Comparison of ENCODE assay signal across 14 mouse cellular contexts in genomic region chr16:26184647-26185262, GRCm38 (mm10).
A peak's percentile ranks its signal among the peaks of the same experiment; 100 is the strongest.
DNase-seq lines count a peak whose midpoint lies in the region; ATAC-seq and TF ChIP-seq lines count a peak whose summit lies in the region.
"Had no signal": no experiment of that assay in that cellular context is flagged by ENCODE, and none has a peak within 500 bp of the region (broad histone marks: within the 10 kb centered on the region; RNA-seq: fewer than 3 reads in every experiment).

No protein-coding gene starts in this region.

- H3K4me1 ChIP-seq in heart, embryonic 16.5 days (ENCODE audit: control insufficient read depth, insufficient read depth, low read length), result peaks cover 21% of the 10 kb centered on the region
- no peaks in the 10 kb centered on the region for H3K4me1 ChIP-seq in lung, postnatal 0 days (ENCODE audit: insufficient read depth, low read depth, low read length)
- H3K4me1 ChIP-seq: megakaryocyte, embryonic 14.5 days had no signal

- no peak for TF ChIP-seq CTCF in lung, postnatal 0 days (IDR thresholded peaks at IDR 0.05)

- H3K9me3 ChIP-seq in heart, embryonic 16.5 days (replicated peaks; ENCODE audit: control insufficient read depth, low read length), result no peaks in the 10 kb centered on the region
- H3K9me3 ChIP-seq in lung, postnatal 0 days (ENCODE audit: low read length), result no peaks in the 10 kb centered on the region
- H3K9me3 ChIP-seq: hindbrain, embryonic 10.5 days had no signal

- H3K36me3 ChIP-seq in heart, embryonic 16.5 days (ENCODE audit: control insufficient read depth, insufficient read depth), result no peaks in the 10 kb centered on the region
- no peaks in the 10 kb centered on the region for H3K36me3 ChIP-seq in lung, postnatal 0 days (ENCODE audit: insufficient read depth, low read length)
- H3K36me3 ChIP-seq: hindbrain, embryonic 10.5 days had no signal

- no peaks in the 10 kb centered on the region for H3K27me3 ChIP-seq in heart, embryonic 16.5 days (ENCODE audit: control insufficient read depth, insufficient read depth, low read length)
- H3K27me3 ChIP-seq in lung, postnatal 0 days (replicated peaks; ENCODE audit: insufficient read depth, low read length), result no peaks in the 10 kb centered on the region

- ATAC-seq in heart, embryonic 16.5 days (replicated peaks; ENCODE audit: extremely low read depth, insufficient read depth, low FRiP score), result peak; percentile 85
- ATAC-seq in lung, postnatal 0 days, result peak; percentile 81
- no peak for ATAC-seq in activated CD4-positive, CD25-positive, alpha-beta regulatory T cell, adult 4 months

- no peak for TF ChIP-seq EP300 in lung, postnatal 0 days (IDR thresholded peaks at IDR 0.05)

- 27% methylated on average over 6 of the region's 6 CpGs for WGBS in heart, embryonic 16.5 days
- WGBS in lung, postnatal 0 days, result 32% methylated on average over 6 of the region's 6 CpGs

- H3K27ac ChIP-seq in heart, embryonic 16.5 days (ENCODE audit: low read length), result peak overlapping the region; percentile 53
- no peak overlapping the region for H3K27ac ChIP-seq in lung, postnatal 0 days (ENCODE audit: low read length)
- H3K27ac ChIP-seq: hindbrain, embryonic 10.5 days had no signal

- H3K9ac ChIP-seq in heart, embryonic 16.5 days (ENCODE audit: low read length), result no peak overlapping the region
- no peak overlapping the region for H3K9ac ChIP-seq in lung, postnatal 0 days (replicated peaks; ENCODE audit: low read depth)

- H3K4me3 ChIP-seq in heart, embryonic 16.5 days (ENCODE audit: low read length), result no peak overlapping the region
- no peak overlapping the region for H3K4me3 ChIP-seq in lung, postnatal 0 days (ENCODE audit: low read depth, low read length)
- H3K4me3 ChIP-seq: hindbrain, embryonic 10.5 days; megakaryocyte, embryonic 14.5 days had no signal

- DNase-seq in embryo, embryonic 10 days (ENCODE audit: low spot score), result peak; percentile 11
- no peak for DNase-seq in embryo, embryonic 9.5 days (ENCODE audit: extremely low spot score)
- no peak for DNase-seq in heart, adult 11 months
- DNase-seq in lung, postnatal 0 days (ENCODE audit: low spot score), result peak; percentile 49
- DNase-seq in lung, postnatal 14 days, result no peak
- DNase-seq in spleen, postnatal 14 days (ENCODE audit: low spot score in 2 of 2), result no peak
- DNase-seq: adrenal gland, postnatal 36 days; cerebellum, adult 11 months; kidney, postnatal 25 days; thymus, adult 18-20 months had no signal

- no peak overlapping the region for H3K4me2 ChIP-seq in heart, embryonic 16.5 days (ENCODE audit: low read depth, low read length)
- H3K4me2 ChIP-seq in lung, postnatal 0 days (replicated peaks; ENCODE audit: low read depth, low read length), result no peak overlapping the region

Comparison
In these comparisons a context has a peak if more than half of its experiments do, and no peak if none do; other contexts are left out.
1. DNase-seq: peak in embryo, embryonic 10 days (single experiment) and lung, postnatal 0 days (single experiment); none in embryo, embryonic 9.5 days (single experiment), heart, adult 11 months (single experiment), lung, postnatal 14 days (single experiment) and spleen, postnatal 14 days (0 of 2).